10 mouse cellular contexts compared by ENCODE assay signal in genomic region chr11:95833631-95834142, GRCm38 (mm10). TPM values are rescaled to one million over a fixed set of nuclear protein-coding genes. Genes with fewer than 3 reads are reported as not detected.
A peak's percentile ranks its signal among the peaks of the same experiment; 100 is the strongest.
DNase-seq lines count a peak whose midpoint lies in the region; ATAC-seq and TF ChIP-seq lines count a peak whose summit lies in the region.
"Had no signal": no experiment of that assay in that cellular context is flagged by ENCODE, and none has a peak within 500 bp of the region (broad histone marks: within the 10 kb centered on the region; RNA-seq: fewer than 3 reads in every experiment).

No protein-coding gene starts in this region.

- in situ Hi-C loops in CH12.LX (cut with MboI; ENCODE audit: low pct_ligation_motif_present, low pct_unique_long_range_greater_than_20kb, low sequenced_read_pairs) = loop anchor here (5.0 kb wide), 1 partner anchor 34 kb away; no protein-coding TSS in a partner anchor

- no peak overlapping the region for H3K4me2 ChIP-seq in hindbrain, postnatal 0 days (ENCODE audit: low read depth, low read length)
- H3K4me2 ChIP-seq in CH12.LX (ENCODE audit: insufficient read depth, low read depth, poor library complexity, severe bottlenecking) = peak overlapping the region; percentile 90
- H3K4me2 ChIP-seq in liver, embryonic 11.5 days = peak overlapping the region; percentile 55
- H3K4me2 ChIP-seq: hindbrain, embryonic 15.5 days had no signal

- dilution Hi-C loops in CH12.LX (cut with MboI; ENCODE audit: extremely low pct_ligation_motif_present, extremely low pct_unique_long_range_greater_than_20kb, low sequenced_read_pairs) = no loop called here

- H3K9ac ChIP-seq in hindbrain, postnatal 0 days (replicated peaks; ENCODE audit: low read length) = no peak overlapping the region
- H3K9ac ChIP-seq in CH12.LX (ENCODE audit: insufficient read depth, low read depth) = peak overlapping the region; percentile 30; the same call in 1 of the 2 replicates
- peak overlapping the region; percentile 20 for H3K9ac ChIP-seq in liver, embryonic 11.5 days (ENCODE audit: low read depth, low read length)
- H3K9ac ChIP-seq: hindbrain, embryonic 15.5 days had no signal

- H3K9me3 ChIP-seq in hindbrain, embryonic 10.5 days = no peaks in the 10 kb centered on the region
- no peaks in the 10 kb centered on the region for H3K9me3 ChIP-seq in hindbrain, postnatal 0 days (ENCODE audit: low read length)
- H3K9me3 ChIP-seq in CH12.LX (replicated peaks; ENCODE audit: low read length) = peaks cover 13% of the 10 kb centered on the region
- H3K9me3 ChIP-seq in liver, embryonic 11.5 days (ENCODE audit: control insufficient read depth, low read length) = no peaks in the 10 kb centered on the region
- H3K9me3 ChIP-seq: hindbrain, embryonic 15.5 days had no signal

- no peak overlapping the region for H3K27ac ChIP-seq in hindbrain, embryonic 10.5 days
- no peak overlapping the region for H3K27ac ChIP-seq in hindbrain, postnatal 0 days
- H3K27ac ChIP-seq in CH12.LX (ENCODE audit: insufficient read depth, low read depth) = peak overlapping the region; percentile 97
- peak overlapping the region; percentile 90; the same call in 1 of the 2 replicates for H3K27ac ChIP-seq in brown adipose tissue, adult 24 weeks (replicated peaks; ENCODE audit: low read depth, low read length)
- H3K27ac ChIP-seq in liver, embryonic 11.5 days (ENCODE audit: low read depth, low read length) = no peak overlapping the region
- H3K27ac ChIP-seq: hindbrain, embryonic 15.5 days had no signal

- TF ChIP-seq POLR2A in CH12.LX (IDR thresholded peaks at IDR 0.05; ENCODE audit: low read depth, low read length) = no peak; the same call in 1 of the 2 replicates

- peaks cover 69% of the 10 kb centered on the region for H3K4me1 ChIP-seq in hindbrain, embryonic 10.5 days (replicated peaks)
- H3K4me1 ChIP-seq in hindbrain, postnatal 0 days (ENCODE audit: insufficient read depth, low read length) = peaks cover 17% of the 10 kb centered on the region
- peaks cover 47 to 77% of the 10 kb centered on the region in 2 experiments for H3K4me1 ChIP-seq in CH12.LX (ENCODE audit: control insufficient read depth in 1 of 2, insufficient read depth in 2 of 2)
- H3K4me1 ChIP-seq in brown adipose tissue, adult 24 weeks (ENCODE audit: control insufficient read depth, insufficient read depth, insufficient read length, low read length) = peaks cover 52% of the 10 kb centered on the region
- peaks cover 44% of the 10 kb centered on the region for H3K4me1 ChIP-seq in liver, embryonic 11.5 days (replicated peaks; ENCODE audit: control insufficient read depth, insufficient read depth, low read length)

- no peak for DNase-seq in hindbrain, embryonic 10.5 days (ENCODE audit: low spot score)
- no peak for DNase-seq in hindbrain, postnatal 0 days (ENCODE audit: low spot score)
- DNase-seq in CH12.LX (ENCODE audit: extremely low read depth) = peak; percentile 95
- no peak for DNase-seq in liver, embryonic 11.5 days (ENCODE audit: low spot score)
- DNase-seq in Muller cell, postnatal 12 days (ENCODE audit: inconsistent ontology term) = no peak
- no peak for DNase-seq in embryo, embryonic 10.5 days (ENCODE audit: low spot score)
- no peak for DNase-seq in retina, embryonic 14.5 days (ENCODE audit: low spot score)

- TF ChIP-seq RAD21 in CH12.LX (IDR thresholded peaks at IDR 0.05; ENCODE audit: low read depth, low read length) = no peak; the same call in none of the 2 replicates

- H3K79me2 ChIP-seq in CH12.LX (replicated peaks; ENCODE audit: control insufficient read depth, extremely low read depth, insufficient read depth, poor library complexity, severe bottlenecking) = peaks cover 17% of the 10 kb centered on the region

- TF ChIP-seq EP300 in CH12.LX (IDR thresholded peaks at IDR 0.05; ENCODE audit: low read length) = peak; percentile 78

- no peak for ATAC-seq in hindbrain, postnatal 0 days
- ATAC-seq in liver, embryonic 11.5 days (replicated peaks; ENCODE audit: low FRiP score) = peak; percentile 1; the same call in 1 of the 2 replicates

- peaks cover 95% of the 10 kb centered on the region for H3K27me3 ChIP-seq in hindbrain, embryonic 10.5 days (ENCODE audit: insufficient read depth, poor library complexity, severe bottlenecking)
- peaks cover 57% of the 10 kb centered on the region for H3K27me3 ChIP-seq in hindbrain, postnatal 0 days (ENCODE audit: insufficient read depth, low read length)
- H3K27me3 ChIP-seq in CH12.LX (replicated peaks) = no peaks in the 10 kb centered on the region
- peaks cover 61% of the 10 kb centered on the region for H3K27me3 ChIP-seq in liver, embryonic 11.5 days (replicated peaks; ENCODE audit: control insufficient read depth, insufficient read depth, low read length)

- 4% methylated on average over 18 of the region's 18 CpGs for WGBS in hindbrain, embryonic 10.5 days
- WGBS in hindbrain, postnatal 0 days = 6% methylated on average over 18 of the region's 18 CpGs
- WGBS in liver, embryonic 11.5 days = 12% methylated on average over 18 of the region's 18 CpGs

- peak overlapping the region; percentile 30 for H3K4me3 ChIP-seq in hindbrain, embryonic 10.5 days
- H3K4me3 ChIP-seq in hindbrain, postnatal 0 days (ENCODE audit: low read length) = no peak overlapping the region
- peak overlapping the region in 2 of 3 experiments; percentile 18 to 49 for H3K4me3 ChIP-seq in CH12.LX (replicated peaks in 1 of 3; ENCODE audit: low read depth in 2 of 3, low read length in 2 of 3, poor library complexity in 1 of 3)
- no peak overlapping the region for H3K4me3 ChIP-seq in brown adipose tissue, adult 24 weeks (ENCODE audit: insufficient read depth, low read depth, low read length)
- peak overlapping the region; percentile 23 for H3K4me3 ChIP-seq in liver, embryonic 11.5 days (ENCODE audit: low read depth, low read length)
- H3K4me3 ChIP-seq: hindbrain, embryonic 15.5 days had no signal

- H3K36me3 ChIP-seq in hindbrain, embryonic 10.5 days = no peaks in the 10 kb centered on the region
- no peaks in the 10 kb centered on the region for H3K36me3 ChIP-seq in hindbrain, postnatal 0 days (ENCODE audit: insufficient read depth, low read length)
- peaks cover 50 to 74% of the 10 kb centered on the region in 2 experiments for H3K36me3 ChIP-seq in CH12.LX (replicated peaks in 1 of 2; ENCODE audit: control insufficient read depth in 1 of 2, insufficient read depth in 1 of 2, low read length in 1 of 2)
- no peaks in the 10 kb centered on the region for H3K36me3 ChIP-seq in liver, embryonic 11.5 days (ENCODE audit: control insufficient read depth, insufficient read depth, low read length)
- H3K36me3 ChIP-seq: hindbrain, embryonic 15.5 days had no signal

- no peak for TF ChIP-seq CTCF in hindbrain, postnatal 0 days (IDR thresholded peaks at IDR 0.05; ENCODE audit: low read depth)
- peak in 1 of 2 experiments; percentile 28; a peak in 1 of 4 replicates for TF ChIP-seq CTCF in CH12.LX (conservative IDR thresholded peaks at IDR 0.05 in 1 of 2, IDR thresholded peaks at IDR 0.05 in 1 of 2; ENCODE audit: low read depth in 2 of 2, low read length in 2 of 2)

TF ChIP-seq in CH12.LX, 34 proteins besides CTCF, POLR2A, EP300 and RAD21 (continues in another document):
- TF ChIP-seq BHLHE40 (IDR thresholded peaks at IDR 0.05; ENCODE audit: low read depth, low read length) (peak; percentile 85), SIN3A (IDR thresholded peaks at IDR 0.05; ENCODE audit: low read length) (no peak), NELFE (IDR thresholded peaks at IDR 0.05; ENCODE audit: low read depth, low read length) (no peak), MEF2A (IDR thresholded peaks at IDR 0.05; ENCODE audit: borderline replicate concordance, low read depth, low read length) (peak; percentile 65), USF1 (IDR thresholded peaks at IDR 0.05; ENCODE audit: low read depth, low read length) (no peak), MAZ (IDR thresholded peaks at IDR 0.05; ENCODE audit: low read depth, low read length) (no peak; the same call in 1 of the 2 replicates), GABPA (IDR thresholded peaks at IDR 0.05; ENCODE audit: insufficient replicate concordance, low read depth, low read length) (no peak), MYC (IDR thresholded peaks at IDR 0.05; ENCODE audit: low read depth, low read length) (no peak), NRF1 (IDR thresholded peaks at IDR 0.05; ENCODE audit: low read depth, low read length) (0 out of 2 replicates have a peak, but pooled peaks have one; percentile 5)

RNA-seq across cellular contexts. Expression of gene Gngt2, which starts 3.3 kb away (rescaled TPM):
- 7.9 and 8.4 TPM in 2 replicates for polyA plus RNA-seq in hindbrain, embryonic 10.5 days (2016; fragmentation: Nextera tagmentation; extraction: Ambion mirVana)
- total RNA-seq in hindbrain, postnatal 0 days (2014; rRNA removed) = 0.63 TPM in 1 of 2 replicates, not detected in the other
- polyA plus RNA-seq in hindbrain, postnatal 0 days (2015; fragmentation: Nextera tagmentation; extraction: Ambion mirVana) = 2.9 and 3.9 TPM in 2 replicates
- 133 and 143 TPM in 2 replicates for total RNA-seq in CH12.LX (2012; rRNA removed)
- 157 and 162 TPM in 2 replicates for total RNA-seq in CH12.LX (2014; rRNA removed)
- polyA plus RNA-seq in CH12.LX (2012; ENCODE audit: insufficient read length, low read depth) = 136 and 140 TPM in 2 replicates
- polyA plus RNA-seq in brown adipose tissue, adult 24 weeks (2012; ENCODE audit: insufficient read depth, insufficient read length, missing spikeins) = 106 and 152 TPM in 2 replicates
- 19.5 and 22.3 TPM in 2 replicates for polyA plus RNA-seq in liver, embryonic 11.5 days (2014; fragmentation: Nextera tagmentation; extraction: Ambion mirVana)

RNA-seq across cellular contexts. Expression of gene Abi3, which starts 8.6 kb away (rescaled TPM):
- polyA plus RNA-seq in hindbrain, embryonic 10.5 days (2016; fragmentation: Nextera tagmentation; extraction: Ambion mirVana) = 3.5 and 4.4 TPM in 2 replicates
- total RNA-seq in hindbrain, postnatal 0 days (2014; rRNA removed) = 1.9 and 3.2 TPM in 2 replicates
- 1.6 and 3.1 TPM in 2 replicates for polyA plus RNA-seq in hindbrain, postnatal 0 days (2015; fragmentation: Nextera tagmentation; extraction: Ambion mirVana)
- total RNA-seq in CH12.LX (2012; rRNA removed) = 31.4 and 33.5 TPM in 2 replicates
- total RNA-seq in CH12.LX (2014; rRNA removed) = 24.4 and 25.9 TPM in 2 replicates
- polyA plus RNA-seq in CH12.LX (2012; ENCODE audit: insufficient read length, low read depth) = 54.9 and 74.5 TPM in 2 replicates
- 8.4 and 26.7 TPM in 2 replicates for polyA plus RNA-seq in brown adipose tissue, adult 24 weeks (2012; ENCODE audit: insufficient read depth, insufficient read length, missing spikeins)
- 6.4 and 7.9 TPM in 2 replicates for polyA plus RNA-seq in liver, embryonic 11.5 days (2014; fragmentation: Nextera tagmentation; extraction: Ambion mirVana)

RNA-seq across cellular contexts. Expression of gene Phospho1, which starts 9.4 kb away (rescaled TPM):
- 0.42 and 0.86 TPM in 2 replicates for polyA plus RNA-seq in hindbrain, embryonic 10.5 days (2016; fragmentation: Nextera tagmentation; extraction: Ambion mirVana)
- total RNA-seq in hindbrain, postnatal 0 days (2014; rRNA removed) = 5.2 and 6.3 TPM in 2 replicates
- 0.59 TPM in 1 of 2 replicates, not detected in the other for polyA plus RNA-seq in hindbrain, postnatal 0 days (2015; fragmentation: Nextera tagmentation; extraction: Ambion mirVana)
- total RNA-seq in CH12.LX (2012; rRNA removed) (0.46 and 1.3 TPM in 2 replicates), CH12.LX (2014; rRNA removed) (not detected in 2 replicates)
- 0.97 and 6.0 TPM in 2 replicates for polyA plus RNA-seq in CH12.LX (2012; ENCODE audit: insufficient read length, low read depth)
- polyA plus RNA-seq in brown adipose tissue, adult 24 weeks (2012; ENCODE audit: insufficient read depth, insufficient read length, missing spikeins) = 316 and 541 TPM in 2 replicates
- 0.48 and 0.74 TPM in 2 replicates for polyA plus RNA-seq in liver, embryonic 11.5 days (2014; fragmentation: Nextera tagmentation; extraction: Ambion mirVana)
- polyA plus RNA-seq: stomach, embryonic 14.5 days had no signal

Comparison
In these comparisons a context has a peak if more than half of its experiments do, and no peak if none do; other contexts are left out.
1. H3K4me3 ChIP-seq: peak in hindbrain, embryonic 10.5 days (single experiment), CH12.LX (2 of 3) and liver, embryonic 11.5 days (single experiment); none in hindbrain, postnatal 0 days (single experiment) and brown adipose tissue, adult 24 weeks (single experiment).
2. H3K27ac ChIP-seq: peak in CH12.LX (single experiment) and brown adipose tissue, adult 24 weeks (single experiment); none in hindbrain, embryonic 10.5 days (single experiment), hindbrain, postnatal 0 days (single experiment) and liver, embryonic 11.5 days (single experiment).
3. RNA of gene Phospho1, which starts 9.4 kb away (polyA plus RNA-seq): 316 to 541 TPM in brown adipose tissue, adult 24 weeks; 0.97 to 6.0 TPM in CH12.LX, 0.48 to 0.74 TPM in liver, embryonic 11.5 days, 0.59 TPM in hindbrain, postnatal 0 days and 0.42 to 0.86 TPM in hindbrain, embryonic 10.5 days; every median in the first group is over 10 times any median in the second.